Comparison of ENCODE assay signal across 8 mouse cellular contexts in genomic region chr3:89959435-89959834, GRCm38 (mm10). TPM values are rescaled to one million over a fixed set of nuclear protein-coding genes. Genes with fewer than 3 reads are reported as not detected.
DNase-seq lines count a peak whose midpoint lies in the region; ATAC-seq and TF ChIP-seq lines count a peak whose summit lies in the region.

No protein-coding gene starts in this region.

- H3K4me3 ChIP-seq in layer of hippocampus, adult 2 months, result peak overlapping the region; percentile 95
- H3K4me3 ChIP-seq in liver, embryonic 12.5 days, result no peak overlapping the region

- H3K4me2 ChIP-seq in liver, embryonic 12.5 days, result no peak overlapping the region

- DNase-seq in layer of hippocampus, adult 2 months (ENCODE audit: low spot score in 2 of 2), result peak; percentile 42 to 79
- no peak for DNase-seq in layer of hippocampus, adult 9-10 months (ENCODE audit: low spot score)
- DNase-seq in cerebellum, postnatal 10 days, result peak; percentile 56 to 60
- DNase-seq in left cerebral cortex, adult 18-20 months (ENCODE audit: low spot score in 2 of 2), result peak; percentile 42 to 57
- DNase-seq in right cerebral cortex, adult 2 months (ENCODE audit: low spot score in 2 of 2), result peak; percentile 66 to 78
- no peak for DNase-seq in spleen, adult 18-20 months

- no peak for TF ChIP-seq CTCF in layer of hippocampus, adult 2 months (conservative IDR thresholded peaks at IDR 0.05)

- 81% methylated on average over 4 of the region's 4 CpGs for WGBS in liver, embryonic 12.5 days (ENCODE audit: insufficient replicate concordance)

- ATAC-seq in liver, embryonic 12.5 days, result no peak
- ATAC-seq in inflammation-experienced regulatory T-cells, adult 6 months, result no peak

- peak overlapping the region; percentile 93 for H3K27ac ChIP-seq in layer of hippocampus, adult 2 months
- no peak overlapping the region for H3K27ac ChIP-seq in liver, embryonic 12.5 days

- H3K27me3 ChIP-seq in liver, embryonic 12.5 days (replicated peaks), result peaks cover 55% of the 10 kb centered on the region

- peaks cover 31% of the 10 kb centered on the region for H3K36me3 ChIP-seq in liver, embryonic 12.5 days

- no peak overlapping the region for H3K9ac ChIP-seq in liver, embryonic 12.5 days

- H3K9me3 ChIP-seq in liver, embryonic 12.5 days (replicated peaks), result no peaks in the 10 kb centered on the region

- H3K4me1 ChIP-seq in liver, embryonic 12.5 days, result peaks cover 51% of the 10 kb centered on the region

RNA-seq across cellular contexts. Expression of gene Atp8b2, which starts 3.9 kb away (rescaled TPM):
- total RNA-seq in layer of hippocampus, adult 2 months (2021), result 10 to 100 TPM; 79.1 to 94.6 TPM
- total RNA-seq in left cerebral cortex, adult 18-20 months (2021), result 100 to 1,000 TPM in 1 of 2 experiments, 10 to 100 TPM in 1; 97.9 to 106 TPM
- 4.2 and 4.6 TPM in 2 replicates for polyA plus RNA-seq in liver, embryonic 12.5 days (2016; fragmentation: Nextera tagmentation; extraction: Ambion mirVana)
- polyA plus RNA-seq in inflammation-experienced regulatory T-cells, adult 6 months (2017; shearing (Covaris generic)), result 10 to 100 TPM; 21.8 to 24.1 (median 22.9) TPM

RNA-seq across cellular contexts. Expression of gene Hax1, which starts 39.1 kb away (rescaled TPM):
- total RNA-seq in layer of hippocampus, adult 2 months (2021), result 10 to 100 TPM; 89.8 to 91.8 TPM
- 100 to 1,000 TPM in 1 of 2 experiments, 10 to 100 TPM in 1; 90.8 to 101 TPM for total RNA-seq in left cerebral cortex, adult 18-20 months (2021)
- polyA plus RNA-seq in liver, embryonic 12.5 days (2016; fragmentation: Nextera tagmentation; extraction: Ambion mirVana), result 131 and 150 TPM in 2 replicates
- 10 to 100 TPM; 59.6 to 87.0 (median 74.0) TPM for polyA plus RNA-seq in inflammation-experienced regulatory T-cells, adult 6 months (2017; shearing (Covaris generic))

RNA-seq across cellular contexts. Expression of gene Il6ra, which starts 46.4 kb away (rescaled TPM):
- 1 to 10 TPM; 5.9 to 6.1 TPM for total RNA-seq in layer of hippocampus, adult 2 months (2021)
- total RNA-seq in left cerebral cortex, adult 18-20 months (2021), result 1 to 10 TPM; 3.4 to 3.9 TPM
- polyA plus RNA-seq in liver, embryonic 12.5 days (2016; fragmentation: Nextera tagmentation; extraction: Ambion mirVana), result 1.9 and 2.1 TPM in 2 replicates
- 10 to 100 TPM in 2 of 3 experiments, 1 to 10 TPM in 1; 4.6 to 23.5 (median 19.0) TPM for polyA plus RNA-seq in inflammation-experienced regulatory T-cells, adult 6 months (2017; shearing (Covaris generic))

Comparison
In these comparisons a context has a peak if more than half of its experiments do, and no peak if none do; other contexts are left out.
1. DNase-seq: peak in layer of hippocampus, adult 2 months (2 of 2), cerebellum, postnatal 10 days (2 of 2), left cerebral cortex, adult 18-20 months (2 of 2) and right cerebral cortex, adult 2 months (2 of 2); none in layer of hippocampus, adult 9-10 months (single experiment) and spleen, adult 18-20 months (0 of 2).